Comparison of ENCODE assay signal across 9 mouse cellular contexts in the genomic region with DNA sequence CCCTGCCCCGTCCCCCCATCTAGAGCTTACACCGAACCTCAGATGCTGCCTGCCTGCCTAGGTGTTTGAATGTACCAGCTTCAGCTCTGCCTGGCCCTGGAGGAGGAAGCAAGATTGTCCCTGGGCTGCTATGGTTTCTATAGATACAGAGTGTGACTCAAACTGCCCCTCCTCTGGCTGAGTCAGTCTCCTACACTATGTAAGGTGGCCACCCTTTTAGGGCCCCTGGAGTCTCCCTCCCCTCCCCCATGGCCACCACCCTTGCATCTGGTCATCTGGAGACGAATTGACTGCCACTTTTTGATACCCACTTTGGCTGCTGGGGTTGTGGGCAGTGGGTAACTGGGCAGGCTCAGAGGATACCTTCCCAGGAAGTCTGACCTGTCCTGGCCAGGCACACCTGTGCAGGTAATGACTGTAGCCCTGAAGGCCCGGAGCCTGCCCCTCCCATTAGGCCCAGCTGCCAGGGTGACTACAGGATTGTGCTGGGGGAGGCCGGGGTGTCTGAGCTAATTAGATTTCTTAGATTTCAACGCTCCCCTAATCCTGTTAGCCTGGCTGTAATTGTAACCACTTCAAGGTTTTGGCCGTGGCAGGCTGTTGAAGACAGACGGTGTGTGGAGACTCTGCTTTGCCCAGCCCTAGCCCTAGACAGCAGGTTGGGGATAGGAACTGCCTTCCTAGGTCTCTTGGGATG. TPM values are rescaled to one million over a fixed set of nuclear protein-coding genes. Genes with fewer than 3 reads are reported as not detected.
DNase-seq lines count a peak whose midpoint lies in the region; ATAC-seq lines count a peak whose summit lies in the region.
"Had no signal": no experiment of that assay in that cellular context is flagged by ENCODE, and none has a peak within 500 bp of the region (broad histone marks: within the 10 kb centered on the region; RNA-seq: fewer than 3 reads in every experiment).

No protein-coding gene starts in this region.

- no peak overlapping the region for H3K9ac ChIP-seq in limb, embryonic 12.5 days (replicated peaks)
- H3K9ac ChIP-seq in embryonic facial prominence, embryonic 12.5 days, result no peak overlapping the region
- H3K9ac ChIP-seq in limb, embryonic 13.5 days, result peak overlapping the region; percentile 53
- H3K9ac ChIP-seq: liver, embryonic 14.5 days had no signal

- DNase-seq in limb, embryonic 10.5 days (ENCODE audit: low spot score), result no peak
- DNase-seq in retina, embryonic 14.5 days (ENCODE audit: low spot score), result peak; percentile 47
- DNase-seq in adrenal gland, adult 8-10 months, result no peak
- no peak for DNase-seq in embryo, embryonic 10.5 days (ENCODE audit: low spot score)

- no peaks in the 10 kb centered on the region for H3K27me3 ChIP-seq in limb, embryonic 12.5 days
- no peaks in the 10 kb centered on the region for H3K27me3 ChIP-seq in limb, embryonic 10.5 days (ENCODE audit: low read depth, poor library complexity, severe bottlenecking)
- H3K27me3 ChIP-seq in embryonic facial prominence, embryonic 12.5 days, result no peaks in the 10 kb centered on the region
- no peaks in the 10 kb centered on the region for H3K27me3 ChIP-seq in limb, embryonic 13.5 days

- no peak for ATAC-seq in limb, embryonic 12.5 days (ENCODE audit: insufficient number of reproducible peaks, insufficient read depth, low FRiP score, low TSS enrichment, low read depth)
- no peak for ATAC-seq in embryonic facial prominence, embryonic 12.5 days (ENCODE audit: insufficient number of reproducible peaks, insufficient read depth, low FRiP score, low TSS enrichment)
- no peak for ATAC-seq in limb, embryonic 13.5 days (ENCODE audit: low FRiP score, low read depth)
- ATAC-seq in inflammation-experienced regulatory T-cells, adult 6 months, result no peak

- H3K4me2 ChIP-seq in limb, embryonic 12.5 days, result peak overlapping the region; percentile 97
- H3K4me2 ChIP-seq in embryonic facial prominence, embryonic 12.5 days (replicated peaks), result peak overlapping the region; percentile 18; the same call in 1 of the 2 replicates
- H3K4me2 ChIP-seq in limb, embryonic 13.5 days (replicated peaks), result peak overlapping the region; percentile 75

- H3K4me1 ChIP-seq in limb, embryonic 12.5 days (replicated peaks), result peaks cover 87% of the 10 kb centered on the region
- peaks cover 91% of the 10 kb centered on the region for H3K4me1 ChIP-seq in limb, embryonic 10.5 days
- peaks cover 83% of the 10 kb centered on the region for H3K4me1 ChIP-seq in embryonic facial prominence, embryonic 12.5 days
- H3K4me1 ChIP-seq in limb, embryonic 13.5 days, result peaks cover 84% of the 10 kb centered on the region

- H3K36me3 ChIP-seq in limb, embryonic 12.5 days, result peaks cover 6% of the 10 kb centered on the region; the same call in 1 of the 2 replicates
- no peaks in the 10 kb centered on the region for H3K36me3 ChIP-seq in limb, embryonic 10.5 days
- H3K36me3 ChIP-seq in embryonic facial prominence, embryonic 12.5 days, result no peaks in the 10 kb centered on the region
- H3K36me3 ChIP-seq in limb, embryonic 13.5 days, result 0 out of 2 replicates have a peak, but pooled peaks cover 4% of the 10 kb centered on the region

- WGBS in limb, embryonic 12.5 days, result 34% methylated on average over 8 of the region's 8 CpGs
- 40% methylated on average over 8 of the region's 8 CpGs for WGBS in limb, embryonic 10.5 days
- WGBS in embryonic facial prominence, embryonic 12.5 days, result 30% methylated on average over 8 of the region's 8 CpGs
- 34% methylated on average over 8 of the region's 8 CpGs for WGBS in limb, embryonic 13.5 days

- no peaks in the 10 kb centered on the region for H3K9me3 ChIP-seq in limb, embryonic 12.5 days
- no peaks in the 10 kb centered on the region for H3K9me3 ChIP-seq in limb, embryonic 10.5 days (replicated peaks)
- H3K9me3 ChIP-seq in embryonic facial prominence, embryonic 12.5 days, result no peaks in the 10 kb centered on the region
- H3K9me3 ChIP-seq in limb, embryonic 13.5 days, result no peaks in the 10 kb centered on the region

- H3K4me3 ChIP-seq in limb, embryonic 12.5 days (replicated peaks), result no peak overlapping the region
- no peak overlapping the region for H3K4me3 ChIP-seq in limb, embryonic 10.5 days
- H3K4me3 ChIP-seq in embryonic facial prominence, embryonic 12.5 days, result no peak overlapping the region
- peak overlapping the region; percentile 99; the same call in 1 of the 2 replicates for H3K4me3 ChIP-seq in limb, embryonic 13.5 days

- 0 out of 2 replicates have a peak overlapping the region, but pooled peaks have one; percentile 29 for H3K27ac ChIP-seq in limb, embryonic 12.5 days
- no peak overlapping the region; the same call in 1 of the 2 replicates for H3K27ac ChIP-seq in limb, embryonic 10.5 days
- H3K27ac ChIP-seq in embryonic facial prominence, embryonic 12.5 days, result no peak overlapping the region
- no peak overlapping the region for H3K27ac ChIP-seq in limb, embryonic 13.5 days
- H3K27ac ChIP-seq: liver, embryonic 14.5 days had no signal

RNA-seq across cellular contexts. Expression of a gene that starts 5.8 kb away (rescaled TPM):
- polyA plus RNA-seq in limb, embryonic 12.5 days (2016; fragmentation: Nextera tagmentation; extraction: Ambion mirVana), result 53.4 and 57.1 TPM in 2 replicates
- 43.8 and 55.5 TPM in 2 replicates for polyA plus RNA-seq in limb, embryonic 10.5 days (2016; fragmentation: Nextera tagmentation; extraction: Ambion mirVana)
- 43.8 and 46.3 TPM in 2 replicates for polyA plus RNA-seq in embryonic facial prominence, embryonic 12.5 days (2016; fragmentation: Nextera tagmentation; extraction: Ambion mirVana)
- 66.7 and 68.6 TPM in 2 replicates for polyA plus RNA-seq in limb, embryonic 13.5 days (2015; fragmentation: Nextera tagmentation; extraction: Ambion mirVana)
- 100 to 1,000 TPM in 2 of 4 experiments, 10 to 100 TPM in 2; 90.3 to 192 (median 125) TPM for total RNA-seq in adrenal gland, adult 8-10 months (2022)
- polyA plus RNA-seq in inflammation-experienced regulatory T-cells, adult 6 months (2017; shearing (Covaris generic)), result 10 to 100 TPM; 24.5 to 30.1 (median 26.1) TPM

Comparison
In these comparisons a context has a peak if more than half of its experiments do, and no peak if none do; other contexts are left out.
1. H3K4me2 ChIP-seq: peak in every context shown above with its lines; median percentile 97 in limb, embryonic 12.5 days; 75 in limb, embryonic 13.5 days; 18 in embryonic facial prominence, embryonic 12.5 days.